Mouse (Mus musculus) ovary, postnatal 14 days (tissue): Measurements from ENCODE around the gene Arid1b.

Experiments used
- DNase-seq: peaks from one replicate; pipeline ENCODE4 v3.0.0; 2022; ENCODE audit warnings: low spot score

Gene Arid1b

GRCm38 (mm10) chr17:5386885-5387545 lies 392.9 kb downstream of the Arid1b start:
- DNase-seq = no peak

- no peak for DNase-seq
Observed at GRCm38 (mm10) chr17:5388351-5388750, 394.2 kb downstream of the Arid1b start.

GRCm38 (mm10) chr17:5390682-5391081 lies 396.6 kb downstream of the Arid1b start:
- DNase-seq = no peak

GRCm38 (mm10) chr17:5395454-5396205 lies 401.5 kb downstream of the Arid1b start:
- DNase-seq = no peak

GRCm38 (mm10) chr17:5396213-5396612 lies 402.1 kb downstream of the Arid1b start:
- no peak for DNase-seq
